Mouse (Mus musculus) activated CD4-positive, CD25-positive, alpha-beta regulatory T cell, adult 4 months (primary cell): ENCODE measurements around the gene Olfr449. TPM values are rescaled to one million over a fixed set of nuclear protein-coding genes. Genes with fewer than 3 reads are reported as not detected.

ENCODE experiments used
- ATAC-seq: one replicate; pipeline ENCODE4 v1.8.0; 2017
- polyA plus RNA-seq, 2 experiments: library from polyadenylated mRNA; unstranded; fragments of 100-300 nt; shearing (Covaris generic); gene quantifications; one replicate each; pipeline ENCODE4 v1.2.1; 2017

The Olfr449 gene
- not detected for polyA plus RNA-seq

GRCm38 (mm10) chr6:42834084-42834483 is at the start of gene Olfr449:
TSS of gene Olfr449 (plus strand) at chr6:42834384.
- no peak for ATAC-seq

- ATAC-seq, result no peak
Observed at GRCm38 (mm10) chr6:42784793-42785192, 49.4 kb upstream of the Olfr449 start, which contains the start of gene Olfr452. TSS of gene Olfr452 (plus strand) at chr6:42785093.

DNA sequence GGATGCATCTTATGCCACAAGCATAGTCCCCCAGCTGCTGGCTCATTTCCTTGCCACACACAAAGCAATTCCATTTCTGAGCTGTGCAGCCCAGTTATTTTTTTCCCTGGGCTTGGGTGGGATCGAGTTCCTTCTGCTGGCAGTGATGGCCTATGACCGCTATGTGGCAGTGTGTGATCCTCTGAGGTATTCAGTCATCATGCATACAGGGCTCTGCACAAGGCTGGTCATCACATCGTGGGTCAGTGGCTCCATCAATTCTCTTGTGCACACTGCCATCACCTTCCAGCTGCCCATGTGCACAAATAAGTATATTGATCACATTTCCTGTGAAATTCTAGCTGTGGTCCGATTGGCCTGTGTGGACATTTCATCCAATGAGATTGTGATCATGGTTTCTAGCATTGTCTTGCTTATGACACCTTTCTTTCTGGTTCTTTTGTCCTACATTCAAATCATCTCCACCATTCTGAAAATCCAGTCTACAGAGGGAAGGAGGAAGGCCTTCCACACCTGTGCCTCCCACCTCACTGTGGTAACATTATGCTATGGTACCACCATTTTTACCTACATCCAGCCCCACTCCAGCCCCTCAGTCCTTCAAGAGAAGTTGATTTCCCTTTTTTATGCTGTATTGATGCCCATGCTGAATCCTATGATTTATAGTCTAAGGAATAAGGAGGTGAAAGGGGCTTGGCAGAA is 43.8 kb upstream of the Olfr449 start:
- no peak for ATAC-seq

GRCm38 (mm10) chr6:42790949-42791556 is 43.1 kb upstream of the Olfr449 start:
- ATAC-seq, result no peak

DNA sequence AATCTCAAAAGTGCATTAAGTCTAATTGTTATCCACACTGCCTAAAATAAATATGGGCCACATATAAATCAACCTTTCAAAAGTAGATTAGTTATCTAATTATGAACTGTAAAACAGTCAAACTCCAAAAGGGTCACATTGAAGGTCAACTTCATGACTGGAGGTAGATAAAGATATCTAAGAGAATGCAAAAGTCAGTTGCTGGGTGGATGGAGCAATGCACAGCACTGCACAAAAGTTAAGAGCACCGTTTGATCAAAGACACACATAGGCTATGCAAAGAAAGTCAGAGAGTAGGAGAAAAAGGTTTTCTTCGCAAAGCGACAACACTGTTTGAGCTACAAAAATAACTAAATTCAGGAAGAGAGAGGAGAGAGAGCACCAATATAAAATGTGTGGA is 39.2 kb upstream of the Olfr449 start:
- no peak for ATAC-seq

DNA sequence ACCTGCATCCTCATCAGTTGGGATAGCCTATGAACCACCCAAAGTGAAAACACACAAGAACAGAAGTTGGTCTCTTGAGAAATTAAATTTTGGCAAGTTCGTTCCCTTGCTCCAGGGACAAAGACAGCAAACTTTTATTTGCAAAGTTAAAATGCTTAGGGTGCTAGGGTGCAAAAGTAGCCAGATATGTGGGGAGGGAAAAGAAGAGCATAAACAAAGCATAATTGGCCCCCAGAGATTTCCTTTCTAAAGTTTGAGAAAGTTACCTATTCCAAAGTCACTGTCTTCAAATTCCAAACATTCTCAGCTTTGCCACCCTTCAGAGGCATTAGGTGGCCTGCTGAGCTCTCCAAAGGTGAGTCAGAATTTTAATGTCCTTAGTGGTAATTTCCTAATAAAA is 22.5 kb upstream of the Olfr449 start, which contains the start of gene Olfr450:
TSS of gene Olfr450 (plus strand) at position 301 of the 400 bp plus-strand sequence.
- ATAC-seq, result no peak

- ATAC-seq, result peak; percentile 49
Observed at GRCm38 (mm10) chr6:42860222-42860819, 26.1 kb downstream of the Olfr449 start.

- no peak for ATAC-seq
Observed at GRCm38 (mm10) chr6:42869695-42870094, 35.5 kb downstream of the Olfr449 start.

GRCm38 (mm10) chr6:42876323-42876722 is 42.1 kb downstream of the Olfr449 start:
- ATAC-seq, result no peak

Other genes with a start within 250 kb of the Olfr449 start
- gene Tcaf3, start 236.7 kb upstream of the Olfr449 start, polyA plus RNA-seq, result not detected
- gene Tcaf2, start 189.1 kb upstream of the Olfr449 start, polyA plus RNA-seq, result not detected
- under 1 TPM in 1 of 2 experiments, not detected in 1; 0.28 TPM for gene Tcaf1, start 124.3 kb upstream of the Olfr449 start, polyA plus RNA-seq
- gene Olfr453, start 95.0 kb upstream of the Olfr449 start, polyA plus RNA-seq, result not detected
- gene Olfr38, start 78.0 kb upstream of the Olfr449 start, polyA plus RNA-seq, result not detected
- gene Olfr452, start 49.3 kb upstream of the Olfr449 start, polyA plus RNA-seq, result not detected
- not detected for gene Olfr450, start 22.4 kb upstream of the Olfr449 start, polyA plus RNA-seq
- not detected for gene Olfr448, start 56.1 kb downstream of the Olfr449 start, polyA plus RNA-seq
- under 1 TPM in 1 of 2 experiments, not detected in 1; 0.15 TPM for gene Olfr447, start 74.5 kb downstream of the Olfr449 start, polyA plus RNA-seq
- gene Olfr446, start 87.0 kb downstream of the Olfr449 start, polyA plus RNA-seq, result under 1 TPM in 1 of 2 experiments, not detected in 1; 0.20 TPM
- gene Olfr444, start 114.7 kb downstream of the Olfr449 start, polyA plus RNA-seq, result not detected